Mouse (Mus musculus): ENCODE measurements around the gene Lrig1. TPM values are rescaled to one million over a fixed set of nuclear protein-coding genes. Genes with fewer than 3 reads are reported as not detected.

Lrig1 gene
- polyA plus RNA-seq (2016; fragmentation: Nextera tagmentation; extraction: Ambion mirVana): 2.4 and 2.8 TPM in 2 replicates

- no peaks in the 10 kb centered on the region for H3K36me3 ChIP-seq
- H3K9ac ChIP-seq: peak within 1 kb of the TSS; percentile 76
- peaks cover 49% of the 10 kb centered on the region for H3K4me1 ChIP-seq
- peak within 1 kb of the TSS; percentile 71; the same call in 1 of the 2 replicates for H3K27ac ChIP-seq
- H3K4me2 ChIP-seq: peak within 1 kb of the TSS; percentile 97
- H3K4me3 ChIP-seq: peak within 1 kb of the TSS; percentile 73
- no peaks in the 10 kb centered on the region for H3K9me3 ChIP-seq (replicated peaks)
- under 1% methylated on average over 40 of the region's 40 CpGs for WGBS (ENCODE audit: insufficient replicate concordance)
- peak; percentile 99 for ATAC-seq
- H3K27me3 ChIP-seq (replicated peaks): peaks cover 79% of the 10 kb centered on the region
Observed at GRCm38 (mm10) chr6:94700067-94700491, at the start of gene Lrig1. Gene Lrig1 (minus strand): TSS chr6:94700158.

GRCm38 (mm10) chr6:94749626-94750025 is 49.7 kb upstream of the Lrig1 start:
- Histone ChIP-seq H3K27ac (no peak overlapping the region), H3K4me1 (no peaks in the 10 kb centered on the region), H3K27me3 (replicated peaks) (peaks cover 19% of the 10 kb centered on the region; the same call in 1 of the 2 replicates), H3K4me3 (no peak overlapping the region), H3K9me3 (replicated peaks) (no peaks in the 10 kb centered on the region), H3K36me3 (no peaks in the 10 kb centered on the region), H3K9ac (no peak overlapping the region), H3K4me2 (no peak overlapping the region)
- 65% methylated on average over 3 of the region's 3 CpGs for WGBS (ENCODE audit: insufficient replicate concordance)
- no peak for ATAC-seq

- no peak overlapping the region for H3K4me2 ChIP-seq
- no peaks in the 10 kb centered on the region for H3K36me3 ChIP-seq
- H3K9ac ChIP-seq: no peak overlapping the region
- no peaks in the 10 kb centered on the region for H3K9me3 ChIP-seq (replicated peaks)
- H3K27ac ChIP-seq: no peak overlapping the region
- H3K4me3 ChIP-seq: no peak overlapping the region
- no peaks in the 10 kb centered on the region for H3K4me1 ChIP-seq
- H3K27me3 ChIP-seq (replicated peaks): peaks cover 11% of the 10 kb centered on the region; the same call in 1 of the 2 replicates
- WGBS (ENCODE audit: insufficient replicate concordance): 22% methylated on average over 7 of the region's 7 CpGs
- no peak for ATAC-seq
Observed at GRCm38 (mm10) chr6:94748361-94748760, 48.4 kb upstream of the Lrig1 start.

GRCm38 (mm10) chr6:94740117-94740729 is 40.3 kb upstream of the Lrig1 start:
- 61% methylated on average over 14 of the region's 14 CpGs for WGBS (ENCODE audit: insufficient replicate concordance)
- Histone ChIP-seq H3K4me2 (no peak overlapping the region), H3K27me3 (replicated peaks) (no peaks in the 10 kb centered on the region; the same call in 1 of the 2 replicates), H3K9me3 (replicated peaks) (no peaks in the 10 kb centered on the region), H3K4me3 (no peak overlapping the region), H3K27ac (no peak overlapping the region), H3K4me1 (no peaks in the 10 kb centered on the region), H3K36me3 (no peaks in the 10 kb centered on the region), H3K9ac (no peak overlapping the region)
- no peak for ATAC-seq

- H3K27me3 ChIP-seq (replicated peaks): no peaks in the 10 kb centered on the region; the same call in 1 of the 2 replicates
- no peaks in the 10 kb centered on the region for H3K9me3 ChIP-seq (replicated peaks)
- no peaks in the 10 kb centered on the region for H3K4me1 ChIP-seq
- no peak overlapping the region for H3K4me3 ChIP-seq
- 36% methylated on average over 3 of the region's 3 CpGs for WGBS (ENCODE audit: insufficient replicate concordance)
- H3K27ac ChIP-seq: no peak overlapping the region
- no peaks in the 10 kb centered on the region for H3K36me3 ChIP-seq
- no peak overlapping the region for H3K9ac ChIP-seq
- no peak overlapping the region for H3K4me2 ChIP-seq
- no peak for ATAC-seq
Observed at GRCm38 (mm10) chr6:94738647-94739046, 38.7 kb upstream of the Lrig1 start.

GRCm38 (mm10) chr6:94733878-94734277 is 33.9 kb upstream of the Lrig1 start:
- Histone ChIP-seq H3K9me3 (replicated peaks) (no peaks in the 10 kb centered on the region), H3K4me3 (no peak overlapping the region), H3K36me3 (no peaks in the 10 kb centered on the region), H3K4me1 (peaks cover 12% of the 10 kb centered on the region; the same call in 1 of the 2 replicates), H3K27me3 (replicated peaks) (peaks cover 5% of the 10 kb centered on the region; the same call in 1 of the 2 replicates), H3K27ac (no peak overlapping the region), H3K9ac (no peak overlapping the region), H3K4me2 (no peak overlapping the region)
- ATAC-seq: no peak
- WGBS (ENCODE audit: insufficient replicate concordance): 66% methylated on average over 5 of the region's 5 CpGs

GRCm38 (mm10) chr6:94729847-94730246 is 29.9 kb upstream of the Lrig1 start:
- H3K27ac ChIP-seq: no peak overlapping the region
- H3K4me3 ChIP-seq: peak overlapping the region; percentile 13; the same call in 1 of the 2 replicates
- H3K36me3 ChIP-seq: no peaks in the 10 kb centered on the region
- WGBS (ENCODE audit: insufficient replicate concordance): 27% methylated on average over 18 of the region's 18 CpGs
- H3K9ac ChIP-seq: no peak overlapping the region
- H3K4me2 ChIP-seq: peak overlapping the region; percentile 41
- H3K4me1 ChIP-seq: peaks cover 12% of the 10 kb centered on the region; the same call in 1 of the 2 replicates
- peaks cover 9% of the 10 kb centered on the region; the same call in 1 of the 2 replicates for H3K27me3 ChIP-seq (replicated peaks)
- ATAC-seq: peak; percentile 46; the same call in 1 of the 2 replicates
- no peaks in the 10 kb centered on the region for H3K9me3 ChIP-seq (replicated peaks)

- ATAC-seq: no peak
- H3K4me3 ChIP-seq: no peak overlapping the region
- H3K4me1 ChIP-seq: peaks cover 12% of the 10 kb centered on the region; the same call in 1 of the 2 replicates
- H3K4me2 ChIP-seq: no peak overlapping the region; the same call in 1 of the 2 replicates
- H3K36me3 ChIP-seq: no peaks in the 10 kb centered on the region
- WGBS (ENCODE audit: insufficient replicate concordance): 21% methylated on average over 3 of the region's 3 CpGs
- no peak overlapping the region for H3K9ac ChIP-seq
- peaks cover 9% of the 10 kb centered on the region; the same call in 1 of the 2 replicates for H3K27me3 ChIP-seq (replicated peaks)
- H3K9me3 ChIP-seq (replicated peaks): no peaks in the 10 kb centered on the region
- H3K27ac ChIP-seq: no peak overlapping the region
Observed at GRCm38 (mm10) chr6:94729132-94729531, 29.2 kb upstream of the Lrig1 start.

GRCm38 (mm10) chr6:94724612-94725011 is 24.7 kb upstream of the Lrig1 start:
- Histone ChIP-seq H3K4me2 (no peak overlapping the region), H3K36me3 (no peaks in the 10 kb centered on the region), H3K27me3 (replicated peaks) (peaks cover 4% of the 10 kb centered on the region; the same call in 1 of the 2 replicates), H3K4me3 (no peak overlapping the region), H3K4me1 (peaks cover 4% of the 10 kb centered on the region; the same call in 1 of the 2 replicates), H3K27ac (no peak overlapping the region), H3K9ac (no peak overlapping the region), H3K9me3 (replicated peaks) (no peaks in the 10 kb centered on the region)
- WGBS (ENCODE audit: insufficient replicate concordance): 32% methylated on average over 1 of the region's 1 CpGs
- ATAC-seq: no peak

- Histone ChIP-seq H3K36me3 (no peaks in the 10 kb centered on the region), H3K9me3 (replicated peaks) (no peaks in the 10 kb centered on the region), H3K27ac (no peak overlapping the region), H3K4me2 (no peak overlapping the region), H3K4me1 (no peaks in the 10 kb centered on the region), H3K9ac (no peak overlapping the region), H3K27me3 (replicated peaks) (no peaks in the 10 kb centered on the region), H3K4me3 (no peak overlapping the region)
- no peak for ATAC-seq
- WGBS (ENCODE audit: insufficient replicate concordance): 68% methylated on average over 15 of the region's 15 CpGs
Observed at GRCm38 (mm10) chr6:94718607-94719346, 18.8 kb upstream of the Lrig1 start.

GRCm38 (mm10) chr6:94717705-94718489 is 17.9 kb upstream of the Lrig1 start:
- Histone ChIP-seq H3K9ac (no peak overlapping the region), H3K4me3 (no peak overlapping the region), H3K36me3 (no peaks in the 10 kb centered on the region), H3K27ac (no peak overlapping the region), H3K4me1 (no peaks in the 10 kb centered on the region), H3K9me3 (replicated peaks) (no peaks in the 10 kb centered on the region), H3K4me2 (no peak overlapping the region), H3K27me3 (replicated peaks) (0 out of 2 replicates have a peak, but pooled peaks cover under 1% of the 10 kb centered on the region)
- ATAC-seq: no peak
- 67% methylated on average over 7 of the region's 7 CpGs for WGBS (ENCODE audit: insufficient replicate concordance)

Data from liver, embryonic 12.5 days (tissue).